Mouse (Mus musculus): ENCODE data around the gene Uhrf1. TPM values are rescaled to one million over a fixed set of nuclear protein-coding genes. Genes with fewer than 3 reads are reported as not detected.
A peak's percentile ranks its signal among the peaks of the same experiment; 100 is the strongest.

Uhrf1 gene
- polyA plus RNA-seq, 1 experiment from 2014 or later: 128 TPM

DNA sequence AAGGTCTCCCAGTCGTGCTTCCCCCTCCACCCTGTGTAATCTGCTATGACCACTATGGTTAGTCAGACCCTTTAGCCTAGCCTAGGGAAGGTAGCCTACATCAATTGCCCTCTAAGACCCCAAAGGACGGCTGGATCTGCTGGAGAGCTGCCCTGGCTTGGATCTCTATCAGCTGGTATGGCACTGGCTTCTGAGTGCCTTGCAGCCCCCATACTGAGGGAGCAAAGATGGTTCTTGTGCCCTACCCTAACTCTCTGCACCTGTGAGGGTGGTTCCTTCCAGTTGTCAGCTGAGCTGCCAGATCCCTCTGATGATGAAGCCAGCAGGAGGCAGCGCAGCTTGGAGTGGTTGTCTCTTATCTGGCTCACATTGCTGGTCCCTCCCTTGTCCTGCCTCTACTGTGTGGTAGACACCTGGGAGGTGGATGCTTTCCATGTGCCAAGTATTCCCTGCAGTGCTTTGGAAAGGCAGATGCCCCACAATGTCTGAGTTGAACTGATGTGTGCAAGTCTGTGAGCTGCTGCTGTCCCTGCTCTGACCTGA is 56.1 kb downstream of the Uhrf1 start:
- no peak overlapping the region for H3K4me2 ChIP-seq (ENCODE audit: low read depth)
- no peaks in the 10 kb centered on the region for H3K9me3 ChIP-seq (ENCODE audit: control insufficient read depth, low read length)
- no peak for ATAC-seq (ENCODE audit: insufficient read depth, low FRiP score, low TSS enrichment)
- no peak overlapping the region for H3K27ac ChIP-seq (ENCODE audit: low read depth, low read length)
- H3K27me3 ChIP-seq (ENCODE audit: control insufficient read depth, insufficient read depth, low read length): no peaks in the 10 kb centered on the region
- no peak overlapping the region for H3K9ac ChIP-seq (ENCODE audit: low read length)
- H3K4me1 ChIP-seq (ENCODE audit: control insufficient read depth, insufficient read depth, low read length): no peaks in the 10 kb centered on the region
- WGBS: 87% methylated on average over 3 of the region's 3 CpGs
- H3K4me3 ChIP-seq (ENCODE audit: low read depth, low read length): no peak overlapping the region
- peaks cover 6% of the 10 kb centered on the region for H3K36me3 ChIP-seq (ENCODE audit: control insufficient read depth, insufficient read depth, low read length)
- no peak for DNase-seq (ENCODE audit: low spot score)

DNA sequence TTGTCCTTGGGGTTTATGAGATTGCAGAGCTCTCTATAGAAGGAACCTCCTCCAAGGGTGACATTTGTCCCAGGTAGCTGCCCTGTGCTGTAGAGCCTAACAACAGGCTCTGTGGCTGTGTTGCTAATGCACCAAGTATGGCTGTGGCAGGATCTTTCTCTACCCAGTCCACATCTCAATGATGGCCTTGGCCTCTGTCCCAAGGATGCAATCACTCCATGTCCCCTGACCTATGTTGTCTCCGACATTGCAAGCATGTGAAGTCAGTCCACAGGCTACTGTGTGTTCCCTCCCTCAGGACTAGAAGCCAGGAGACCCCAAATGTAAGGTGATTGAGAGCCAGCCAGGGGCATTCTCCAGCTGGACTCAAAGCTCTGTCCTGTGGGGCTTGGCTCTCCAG is 56.7 kb downstream of the Uhrf1 start:
- H3K4me2 ChIP-seq (ENCODE audit: low read depth): no peak overlapping the region
- ATAC-seq (ENCODE audit: insufficient read depth, low FRiP score, low TSS enrichment): no peak
- WGBS: 100% methylated on average over 1 of the region's 1 CpGs
- no peak overlapping the region for H3K9ac ChIP-seq (ENCODE audit: low read length)
- no peak overlapping the region for H3K4me3 ChIP-seq (ENCODE audit: low read depth, low read length)
- peaks cover 6% of the 10 kb centered on the region for H3K36me3 ChIP-seq (ENCODE audit: control insufficient read depth, insufficient read depth, low read length)
- H3K27ac ChIP-seq (ENCODE audit: low read depth, low read length): no peak overlapping the region
- no peaks in the 10 kb centered on the region for H3K9me3 ChIP-seq (ENCODE audit: control insufficient read depth, low read length)
- H3K27me3 ChIP-seq (ENCODE audit: control insufficient read depth, insufficient read depth, low read length): no peaks in the 10 kb centered on the region
- no peak for DNase-seq (ENCODE audit: low spot score)
- no peaks in the 10 kb centered on the region for H3K4me1 ChIP-seq (ENCODE audit: control insufficient read depth, insufficient read depth, low read length)

DNA sequence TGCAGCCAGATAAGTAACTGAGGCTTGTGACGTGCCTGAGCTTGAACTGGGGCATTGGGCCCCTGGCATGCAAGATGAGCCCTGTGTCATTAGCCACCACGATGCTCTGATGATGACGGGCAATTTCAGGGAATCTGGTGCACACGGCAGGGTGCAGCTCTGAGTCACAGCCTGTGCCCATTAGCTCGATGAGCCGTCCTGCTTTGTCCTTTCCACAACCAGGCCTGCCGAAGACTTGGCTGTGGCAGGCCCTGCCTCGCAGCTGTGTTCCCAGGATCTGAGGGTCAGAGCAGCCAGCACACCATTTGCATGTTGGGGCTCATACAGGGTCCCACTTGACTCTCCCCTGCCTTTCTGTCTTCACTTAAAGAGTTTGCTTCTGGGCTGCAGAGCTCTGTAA is 57.3 kb downstream of the Uhrf1 start:
- H3K4me1 ChIP-seq (ENCODE audit: control insufficient read depth, insufficient read depth, low read length): 0 out of 2 replicates have a peak, but pooled peaks cover 2% of the 10 kb centered on the region
- H3K4me2 ChIP-seq (ENCODE audit: low read depth): no peak overlapping the region
- 35% methylated on average over 8 of the region's 8 CpGs for WGBS
- peaks cover 6% of the 10 kb centered on the region for H3K36me3 ChIP-seq (ENCODE audit: control insufficient read depth, insufficient read depth, low read length)
- no peaks in the 10 kb centered on the region for H3K27me3 ChIP-seq (ENCODE audit: control insufficient read depth, insufficient read depth, low read length)
- no peaks in the 10 kb centered on the region for H3K9me3 ChIP-seq (ENCODE audit: control insufficient read depth, low read length)
- H3K9ac ChIP-seq (ENCODE audit: low read length): no peak overlapping the region
- no peak overlapping the region for H3K4me3 ChIP-seq (ENCODE audit: low read depth, low read length)
- ATAC-seq (ENCODE audit: insufficient read depth, low FRiP score, low TSS enrichment): no peak
- no peak overlapping the region for H3K27ac ChIP-seq (ENCODE audit: low read depth, low read length)
- DNase-seq (ENCODE audit: low spot score): no peak

DNA sequence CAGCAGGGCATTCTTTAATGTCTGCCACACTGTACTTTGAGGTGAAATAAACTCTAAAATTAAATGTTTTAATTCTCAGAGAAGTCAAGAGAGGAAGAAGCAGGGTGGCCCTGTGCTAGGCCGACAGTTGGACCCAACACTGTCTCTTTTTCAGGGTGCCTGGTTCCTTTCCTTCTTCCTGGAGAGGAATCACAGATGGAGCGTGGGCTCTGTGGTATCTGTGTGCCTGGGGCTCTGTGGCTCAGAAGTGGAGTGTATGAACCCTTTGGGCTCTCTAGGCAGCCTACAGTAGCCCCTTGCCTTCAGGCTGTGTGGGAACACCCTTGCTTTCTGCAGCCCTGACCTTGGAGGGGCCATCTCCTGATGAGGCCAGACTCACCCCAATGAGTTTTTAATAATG is 58.4 kb downstream of the Uhrf1 start:
- no peak overlapping the region for H3K9ac ChIP-seq (ENCODE audit: low read length)
- 0 out of 2 replicates have a peak, but pooled peaks cover 5% of the 10 kb centered on the region for H3K4me1 ChIP-seq (ENCODE audit: control insufficient read depth, insufficient read depth, low read length)
- no peak overlapping the region for H3K27ac ChIP-seq (ENCODE audit: low read depth, low read length)
- 85% methylated on average over 2 of the region's 2 CpGs for WGBS
- no peak for DNase-seq (ENCODE audit: low spot score)
- peaks cover 6% of the 10 kb centered on the region for H3K36me3 ChIP-seq (ENCODE audit: control insufficient read depth, insufficient read depth, low read length)
- no peaks in the 10 kb centered on the region for H3K27me3 ChIP-seq (ENCODE audit: control insufficient read depth, insufficient read depth, low read length)
- H3K4me2 ChIP-seq (ENCODE audit: low read depth): no peak overlapping the region
- H3K9me3 ChIP-seq (ENCODE audit: control insufficient read depth, low read length): no peaks in the 10 kb centered on the region
- no peak overlapping the region for H3K4me3 ChIP-seq (ENCODE audit: low read depth, low read length)
- no peak for ATAC-seq (ENCODE audit: insufficient read depth, low FRiP score, low TSS enrichment)

DNA sequence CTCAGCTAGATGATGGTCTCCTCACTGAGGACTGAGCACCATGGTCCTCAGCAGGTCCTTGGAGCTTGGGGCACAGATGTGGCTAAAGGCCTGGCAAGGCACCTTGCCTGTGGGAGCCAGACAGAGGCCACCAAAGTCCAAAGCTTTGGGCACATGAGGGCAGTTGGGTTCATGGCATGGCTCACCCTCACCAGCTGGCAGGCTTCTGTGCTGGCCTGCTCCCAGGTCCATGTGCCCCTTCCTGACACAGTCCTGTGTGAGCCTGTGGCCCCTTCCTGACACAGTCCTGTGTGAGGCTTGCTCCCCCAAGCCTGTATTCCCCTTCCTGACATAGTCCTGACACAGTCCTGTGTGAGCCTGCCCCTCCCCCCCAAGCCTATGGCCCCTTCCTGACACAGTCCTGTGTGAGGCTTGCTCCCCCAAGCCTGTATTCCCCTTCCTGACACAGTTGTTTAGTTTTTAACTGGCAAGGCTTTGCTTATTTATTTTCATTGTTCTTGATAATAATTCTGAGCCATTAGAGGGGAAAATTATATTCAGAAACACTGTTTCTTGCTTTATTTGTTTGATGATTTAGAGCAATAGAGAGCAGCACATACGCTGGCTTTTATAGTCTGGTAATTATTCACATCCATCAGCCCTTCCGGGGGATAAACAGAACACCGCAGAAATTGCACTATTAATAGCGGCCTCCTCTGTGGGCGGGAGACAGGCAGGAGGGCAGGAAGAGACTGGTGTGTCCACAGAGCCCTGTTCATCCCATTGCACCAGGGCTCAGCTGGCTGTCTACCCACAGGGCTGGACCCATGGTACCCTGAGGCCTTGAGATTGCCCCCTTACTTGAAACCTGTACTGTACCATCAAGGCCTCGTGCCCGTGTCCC is 62.9 kb downstream of the Uhrf1 start:
- DNase-seq (ENCODE audit: low spot score): no peak
- no peak overlapping the region for H3K4me3 ChIP-seq (ENCODE audit: low read depth, low read length)
- no peaks in the 10 kb centered on the region for H3K9me3 ChIP-seq (ENCODE audit: control insufficient read depth, low read length)
- 0 out of 2 replicates have a peak, but pooled peaks cover 5% of the 10 kb centered on the region for H3K4me1 ChIP-seq (ENCODE audit: control insufficient read depth, insufficient read depth, low read length)
- no peaks in the 10 kb centered on the region for H3K36me3 ChIP-seq (ENCODE audit: control insufficient read depth, insufficient read depth, low read length)
- WGBS: 74% methylated on average over 7 of the region's 7 CpGs
- H3K27me3 ChIP-seq (ENCODE audit: control insufficient read depth, insufficient read depth, low read length): no peaks in the 10 kb centered on the region
- no peak overlapping the region for H3K9ac ChIP-seq (ENCODE audit: low read length)
- ATAC-seq (ENCODE audit: insufficient read depth, low FRiP score, low TSS enrichment): peak; percentile 52; the same call in 1 of the 2 replicates
- peak overlapping the region; percentile 63; the same call in 1 of the 2 replicates for H3K27ac ChIP-seq (ENCODE audit: low read depth, low read length)
- H3K4me2 ChIP-seq (ENCODE audit: low read depth): no peak overlapping the region

DNA sequence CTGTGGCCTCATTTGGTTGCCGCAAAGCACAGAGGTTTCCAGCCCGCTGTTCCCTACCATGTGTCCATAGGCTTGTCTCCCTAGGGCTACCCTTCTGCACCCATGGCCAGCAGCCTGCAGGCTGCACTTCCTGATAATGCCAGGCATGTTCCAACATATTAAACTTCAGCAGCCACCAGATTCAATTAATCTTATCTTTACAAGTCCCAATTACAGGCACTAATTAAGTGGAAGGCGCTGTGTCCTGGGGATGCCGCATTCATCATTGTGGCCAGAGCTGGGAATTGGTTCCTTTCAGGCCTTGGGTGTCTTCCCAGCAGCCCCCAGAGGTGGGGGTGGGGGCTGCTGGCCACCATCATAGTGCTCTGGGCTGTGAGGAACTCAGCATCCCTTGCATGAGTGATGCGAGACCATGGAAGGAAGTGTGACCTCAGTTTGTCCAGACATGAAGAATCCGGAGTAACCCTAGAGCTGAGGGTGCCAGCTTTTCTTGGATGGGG is 65.2 kb downstream of the Uhrf1 start:
- DNase-seq (ENCODE audit: low spot score) (no peak), ATAC-seq (ENCODE audit: insufficient read depth, low FRiP score, low TSS enrichment) (no peak)
- no peak overlapping the region for H3K27ac ChIP-seq (ENCODE audit: low read depth, low read length)
- no peak overlapping the region for H3K9ac ChIP-seq (ENCODE audit: low read length)
- H3K4me3 ChIP-seq (ENCODE audit: low read depth, low read length): no peak overlapping the region
- 95% methylated on average over 6 of the region's 6 CpGs for WGBS
- H3K4me1 ChIP-seq (ENCODE audit: control insufficient read depth, insufficient read depth, low read length): 0 out of 2 replicates have a peak, but pooled peaks cover 5% of the 10 kb centered on the region
- no peaks in the 10 kb centered on the region for H3K27me3 ChIP-seq (ENCODE audit: control insufficient read depth, insufficient read depth, low read length)
- H3K9me3 ChIP-seq (ENCODE audit: control insufficient read depth, low read length): no peaks in the 10 kb centered on the region
- H3K36me3 ChIP-seq (ENCODE audit: control insufficient read depth, insufficient read depth, low read length): peaks cover 3% of the 10 kb centered on the region
- no peak overlapping the region for H3K4me2 ChIP-seq (ENCODE audit: low read depth)

DNA sequence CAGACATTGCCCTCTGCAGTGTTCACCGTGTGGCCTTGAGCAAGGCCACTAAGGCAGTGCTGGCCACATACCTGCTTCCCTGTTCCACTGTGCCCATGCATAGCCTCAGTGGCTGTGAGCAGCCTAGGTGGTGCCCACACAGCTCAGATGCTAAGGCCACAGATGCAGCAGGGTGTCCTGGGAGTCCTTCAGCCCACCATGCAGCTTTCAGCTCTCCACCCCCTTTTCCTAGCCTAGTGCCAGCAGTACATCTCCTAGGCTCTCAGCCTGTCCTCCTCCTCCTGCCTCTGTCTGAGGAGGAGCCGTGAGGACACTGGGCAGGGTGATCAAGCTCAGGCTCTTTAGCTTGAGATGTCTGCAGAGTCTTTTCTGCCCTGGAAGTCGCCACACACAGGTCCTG is 67.0 kb downstream of the Uhrf1 start:
- Histone ChIP-seq H3K36me3 (ENCODE audit: control insufficient read depth, insufficient read depth, low read length) (peaks cover 7% of the 10 kb centered on the region), H3K4me3 (ENCODE audit: low read depth, low read length) (no peak overlapping the region), H3K9me3 (ENCODE audit: control insufficient read depth, low read length) (no peaks in the 10 kb centered on the region), H3K9ac (ENCODE audit: low read length) (no peak overlapping the region), H3K27ac (ENCODE audit: low read depth, low read length) (no peak overlapping the region), H3K4me1 (ENCODE audit: control insufficient read depth, insufficient read depth, low read length) (0 out of 2 replicates have a peak, but pooled peaks cover 5% of the 10 kb centered on the region), H3K4me2 (ENCODE audit: low read depth) (no peak overlapping the region), H3K27me3 (ENCODE audit: control insufficient read depth, insufficient read depth, low read length) (no peaks in the 10 kb centered on the region)
- WGBS: 89% methylated on average over 3 of the region's 3 CpGs
- ATAC-seq (ENCODE audit: insufficient read depth, low FRiP score, low TSS enrichment): no peak
- DNase-seq (ENCODE audit: low spot score): no peak

DNA sequence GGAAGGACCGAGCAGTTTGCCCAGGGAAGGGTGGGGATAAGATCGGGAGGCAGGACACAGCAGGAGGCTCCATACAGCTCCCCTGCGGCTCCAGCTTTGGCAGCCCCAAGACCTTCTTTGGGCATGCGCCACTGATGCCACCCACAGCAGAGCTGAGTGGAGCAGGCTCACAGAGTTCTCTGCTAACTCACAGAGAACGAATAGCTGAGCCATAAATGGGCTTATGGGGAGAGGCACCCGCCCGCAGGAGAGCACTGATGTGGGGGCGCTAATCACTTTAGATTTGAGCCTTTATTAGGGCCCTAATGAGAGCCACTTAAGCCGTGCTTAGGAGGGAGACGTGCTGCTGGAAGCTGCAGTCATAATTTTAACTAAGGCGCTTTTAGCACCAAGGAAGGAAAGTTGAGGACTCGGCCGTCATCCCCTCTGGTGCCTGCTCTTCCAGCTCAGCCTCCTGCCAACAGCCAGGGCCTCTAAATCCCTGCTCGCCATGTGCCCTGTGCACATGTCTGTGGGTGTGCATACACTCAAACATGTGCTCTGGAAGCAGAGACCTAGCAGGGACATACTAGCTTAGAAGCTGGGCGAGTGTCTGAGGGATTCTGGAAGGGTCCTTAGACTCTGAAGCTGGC is 68.0 kb downstream of the Uhrf1 start:
- H3K9me3 ChIP-seq (ENCODE audit: control insufficient read depth, low read length): no peaks in the 10 kb centered on the region
- no peak overlapping the region for H3K4me3 ChIP-seq (ENCODE audit: low read depth, low read length)
- DNase-seq (ENCODE audit: low spot score) (no peak), ATAC-seq (ENCODE audit: insufficient read depth, low FRiP score, low TSS enrichment) (no peak)
- H3K27ac ChIP-seq (ENCODE audit: low read depth, low read length): no peak overlapping the region
- no peaks in the 10 kb centered on the region for H3K27me3 ChIP-seq (ENCODE audit: control insufficient read depth, insufficient read depth, low read length)
- peaks cover 7% of the 10 kb centered on the region for H3K36me3 ChIP-seq (ENCODE audit: control insufficient read depth, insufficient read depth, low read length)
- no peak overlapping the region for H3K4me2 ChIP-seq (ENCODE audit: low read depth)
- 56% methylated on average over 15 of the region's 15 CpGs for WGBS
- H3K4me1 ChIP-seq (ENCODE audit: control insufficient read depth, insufficient read depth, low read length): no peaks in the 10 kb centered on the region
- no peak overlapping the region for H3K9ac ChIP-seq (ENCODE audit: low read length)
